Mouse (Mus musculus) cortical plate, adult 2 months (tissue): ENCODE measurements around the gene Hvcn1.

Experiments
- CTCF ChIP-seq: fragments of 200-500 bp; IDR thresholded peaks from 2 replicates; pipeline ENCODE4 v1.5.1; 2011; ENCODE audit warnings: mild to moderate bottlenecking, control low read depth, low read length; ENCODE audit not compliant: insufficient read depth; ENCODE audit errors: extremely low read depth
- POLR2A ChIP-seq: fragments of 200-500 bp; IDR thresholded peaks from 2 replicates; pipeline ENCODE4 v1.6.1; 2011; ENCODE audit warnings: mild to moderate bottlenecking, low read length, control low read depth; ENCODE audit not compliant: insufficient read depth; ENCODE audit errors: extremely low read depth

DNA sequence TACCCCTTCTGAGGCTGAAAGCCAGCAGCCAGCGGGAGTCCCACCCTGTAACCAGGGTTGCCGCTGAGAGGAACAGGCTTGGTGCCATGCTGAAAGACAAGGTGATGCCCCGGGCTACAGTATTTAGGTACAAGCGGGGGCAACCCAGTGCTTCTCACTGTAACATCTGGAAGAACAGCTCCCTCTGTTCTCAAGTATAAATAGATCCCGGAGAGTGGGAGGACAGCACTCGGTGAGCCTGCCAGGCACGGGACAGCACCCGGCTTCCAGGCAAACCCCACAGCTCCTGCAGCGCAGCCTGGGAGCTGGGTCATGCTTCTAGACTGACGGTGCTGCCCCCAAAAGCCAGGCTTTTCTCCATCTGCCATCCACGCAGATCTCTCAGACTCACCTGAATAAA, 40.9 kb downstream of the Hvcn1 start:
- TF ChIP-seq POLR2A, result no peak
- TF ChIP-seq CTCF, result no peak
